Mouse (Mus musculus) hindbrain, postnatal 0 days (tissue): ENCODE data around the gene Cdc14a. TPM values are rescaled to one million over a fixed set of nuclear protein-coding genes. Genes with fewer than 3 reads are reported as not detected.

Experiments used
- ATAC-seq: fragments of 200-750 bp; cut with Nextera tagmentation; 2 replicates; pipeline ENCODE4 v1.8.0; 2017; ENCODE audit warnings: mild to moderate bottlenecking, moderate TSS enrichment, moderate library complexity
- DNase-seq: peaks from one replicate; pipeline ENCODE4 v3.0.0-alpha.2; 2015; ENCODE audit warnings: low spot score
- H3K27ac ChIP-seq: fragments of 300-500 bp; sonication (generic); 2 replicates; pipeline ENCODE4 v1.5.1; 2014; ENCODE audit warnings: mild to moderate bottlenecking
- H3K27me3 ChIP-seq: fragments of 300-500 bp; sonication (generic); 2 replicates; pipeline ENCODE4 v1.6.1; 2014; ENCODE audit warnings: low read length, mixed read lengths; ENCODE audit not compliant: insufficient read depth
- H3K36me3 ChIP-seq: fragments of 300-500 bp; sonication (generic); 2 replicates; pipeline ENCODE4 v1.6.1; 2014; ENCODE audit warnings: low read length, mixed read lengths; ENCODE audit not compliant: insufficient read depth
- H3K4me1 ChIP-seq: fragments of 300-500 bp; sonication (generic); 2 replicates; pipeline ENCODE4 v1.6.1; 2014; ENCODE audit warnings: antibody characterized with exemption, low read length, mixed read lengths; ENCODE audit not compliant: insufficient read depth
- H3K4me2 ChIP-seq: fragments of 300-500 bp; sonication (generic); 2 replicates; pipeline ENCODE4 v1.6.1; 2014; ENCODE audit warnings: low read depth, mild to moderate bottlenecking, low read length, moderate library complexity, mixed read lengths
- H3K4me3 ChIP-seq: fragments of 300-500 bp; sonication (generic); 2 replicates; pipeline ENCODE4 v1.5.1; 2014; ENCODE audit warnings: low read length
- H3K9ac ChIP-seq: fragments of 300-500 bp; sonication (generic); replicated peaks from 2 replicates; pipeline ENCODE4 v1.6.1; 2014; ENCODE audit warnings: mild to moderate bottlenecking, low read length, moderate library complexity, mixed read lengths
- H3K9me3 ChIP-seq: fragments of 300-500 bp; sonication (generic); 2 replicates; pipeline ENCODE4 v1.6.1; 2016; ENCODE audit warnings: low read length, mixed read lengths
- CTCF ChIP-seq: IDR thresholded peaks from 2 replicates; pipeline ENCODE4 v1.5.1; 2016; ENCODE audit warnings: antibody characterized with exemption, control low read depth, low read depth
- WGBS: fragments of 180-500 bp; shearing (Covaris S2); extraction: QIAGEN DNeasy Blood & Tissue Kit; methylation state at CpG from one replicate; pipeline ENCODE4 v1.1.7; 2014; 5-methylcytosine and 5-hydroxymethylcytosine counted together
- polyA plus RNA-seq: library from polyadenylated mRNA; unstranded; fragments of >200 nt; fragmentation: Nextera tagmentation; extraction: Ambion mirVana; gene quantifications from 2 replicates; pipeline ENCODE4 v1.2.1, GENCODE M21; 2015
- total RNA-seq: library from RNA; depleted of rRNA; stranded (reverse); fragments of >200 nt; gene quantifications from 2 replicates; pipeline ENCODE4 v1.2.3, GENCODE M21; 2014; rRNA removed

Gene Cdc14a
- total and polyA plus RNA-seq, 2 experiments from 2014 or later, result 4.3 to 7.2 TPM

- H3K4me2 ChIP-seq, result no peak overlapping the region
- TF ChIP-seq CTCF, result no peak
- no peak for DNase-seq
- WGBS, result 69% methylated on average over 4 of the region's 4 CpGs
- ATAC-seq, result no peak
- no peaks in the 10 kb centered on the region for H3K4me1 ChIP-seq
- H3K27ac ChIP-seq, result no peak overlapping the region
- H3K27me3 ChIP-seq, result no peaks in the 10 kb centered on the region
- no peaks in the 10 kb centered on the region for H3K9me3 ChIP-seq
- H3K36me3 ChIP-seq, result no peaks in the 10 kb centered on the region
- no peak overlapping the region for H3K9ac ChIP-seq
- no peak overlapping the region for H3K4me3 ChIP-seq
Observed at GRCm38 (mm10) chr3:116229336-116229735, 194.5 kb downstream of the Cdc14a start.

DNA sequence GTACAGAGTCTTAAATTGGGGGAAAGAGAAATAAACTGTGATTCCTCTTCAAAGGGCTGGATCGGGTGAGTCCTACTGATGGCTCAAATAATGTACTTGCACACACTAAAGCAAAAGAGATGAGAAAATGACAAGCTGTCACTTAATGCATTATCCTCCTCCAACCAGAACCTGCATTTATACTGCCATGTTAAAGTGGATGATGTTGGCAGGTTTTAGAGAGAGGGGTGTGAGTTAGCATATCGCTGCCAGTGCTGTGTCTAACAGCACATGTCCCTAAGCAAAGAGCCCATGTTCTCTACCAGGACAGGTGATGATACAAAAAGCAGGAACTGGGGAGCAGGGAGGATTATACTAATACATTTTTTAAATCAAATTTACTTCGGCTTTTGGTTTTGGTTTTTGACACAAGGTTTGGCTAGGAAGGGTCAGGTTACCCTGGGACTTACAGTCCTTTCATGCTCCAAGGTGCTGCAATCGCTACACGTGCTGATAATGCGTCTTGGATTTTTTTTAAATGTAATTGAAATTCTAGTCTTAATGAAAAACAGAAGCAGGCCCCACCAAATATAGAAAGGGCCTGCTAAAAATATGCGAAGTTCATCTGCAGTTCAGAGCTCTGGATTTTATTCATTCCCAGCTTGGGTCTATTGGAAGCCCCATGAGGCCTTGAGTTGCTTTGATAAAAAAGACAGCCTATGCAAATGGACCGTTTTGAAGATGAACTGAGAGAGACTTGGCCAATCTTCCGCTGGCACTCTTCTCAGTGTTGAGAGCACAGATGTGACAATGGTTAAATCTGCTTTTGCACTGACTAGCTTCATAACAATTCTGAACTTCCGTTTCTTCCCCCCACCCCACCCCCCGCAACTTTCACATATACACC is 195.2 kb downstream of the Cdc14a start:
- Histone ChIP-seq H3K36me3 (no peaks in the 10 kb centered on the region), H3K4me3 (no peak overlapping the region), H3K9ac (no peak overlapping the region), H3K9me3 (no peaks in the 10 kb centered on the region), H3K4me1 (no peaks in the 10 kb centered on the region), H3K27ac (no peak overlapping the region), H3K4me2 (no peak overlapping the region), H3K27me3 (no peaks in the 10 kb centered on the region)
- TF ChIP-seq CTCF, result no peak
- peak; percentile 23 for DNase-seq
- ATAC-seq, result no peak
- WGBS, result 46% methylated on average over 11 of the region's 11 CpGs

DNA sequence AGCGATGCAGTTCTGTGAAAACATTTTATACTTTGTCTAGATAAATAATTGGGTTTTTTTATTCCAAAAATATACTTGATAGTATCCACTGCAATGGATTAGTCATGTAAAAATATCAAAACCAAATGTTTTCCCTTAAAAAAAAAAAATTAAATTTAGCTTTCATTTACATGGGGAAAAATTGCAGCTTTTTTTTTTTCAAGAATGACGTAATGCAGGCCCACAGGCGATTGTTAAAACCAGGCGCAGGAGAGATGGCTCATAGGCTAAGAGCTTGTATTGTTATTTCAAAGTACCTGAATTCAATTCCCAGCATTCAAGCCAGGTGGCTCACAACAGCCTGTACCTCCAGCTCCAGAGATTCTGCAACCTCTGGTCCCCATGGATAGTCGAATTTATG is 196.4 kb downstream of the Cdc14a start:
- H3K4me3 ChIP-seq, result no peak overlapping the region
- WGBS, result 83% methylated on average over 5 of the region's 5 CpGs
- no peak overlapping the region for H3K9ac ChIP-seq
- no peaks in the 10 kb centered on the region for H3K36me3 ChIP-seq
- H3K4me1 ChIP-seq, result peaks cover 3% of the 10 kb centered on the region; the same call in 1 of the 2 replicates
- no peak overlapping the region for H3K27ac ChIP-seq
- ATAC-seq, result no peak
- H3K9me3 ChIP-seq, result no peaks in the 10 kb centered on the region
- H3K27me3 ChIP-seq, result no peaks in the 10 kb centered on the region
- TF ChIP-seq CTCF, result no peak
- DNase-seq, result no peak
- H3K4me2 ChIP-seq, result no peak overlapping the region

DNA sequence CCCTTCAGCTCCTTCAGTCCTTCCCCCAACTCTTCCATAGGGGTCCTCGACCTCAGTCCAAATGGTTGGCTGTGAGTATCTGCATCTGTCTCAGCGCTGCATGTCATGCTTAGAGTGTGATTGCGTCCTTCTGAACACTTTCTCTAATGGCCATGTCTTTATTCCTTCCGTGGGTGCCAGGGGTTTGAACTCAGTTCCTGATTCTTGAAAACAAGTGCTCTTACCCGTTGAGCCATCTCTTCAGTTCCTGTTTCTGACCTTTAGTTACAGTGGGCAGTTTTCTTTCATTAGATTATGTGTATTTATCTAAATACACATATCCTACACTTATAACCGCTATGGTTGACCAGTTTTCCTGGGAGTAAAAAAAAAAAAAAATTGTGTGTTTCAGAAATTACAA is 196.9 kb downstream of the Cdc14a start:
- no peak overlapping the region for H3K4me3 ChIP-seq
- H3K36me3 ChIP-seq, result no peaks in the 10 kb centered on the region
- ATAC-seq, result no peak
- DNase-seq, result no peak
- H3K27ac ChIP-seq, result no peak overlapping the region
- H3K9me3 ChIP-seq, result no peaks in the 10 kb centered on the region
- TF ChIP-seq CTCF, result no peak
- H3K27me3 ChIP-seq, result no peaks in the 10 kb centered on the region
- H3K4me1 ChIP-seq, result peaks cover 4% of the 10 kb centered on the region; the same call in 1 of the 2 replicates
- H3K4me2 ChIP-seq, result no peak overlapping the region
- H3K9ac ChIP-seq, result no peak overlapping the region
- WGBS, result 86% methylated on average over 6 of the region's 6 CpGs

Other genes starting within 250 kb of the Cdc14a start
- 11.4 and 22.9 TPM in 2 replicates for gene Gpr88, start 170.5 kb downstream of the Cdc14a start, total RNA-seq
- 4.6 and 5.9 TPM in 2 replicates for gene Gpr88, start 170.5 kb downstream of the Cdc14a start, polyA plus RNA-seq
- 70.9 and 77.8 TPM in 2 replicates for gene Rtca, start 84.2 kb upstream of the Cdc14a start, total RNA-seq
- 132 and 138 TPM in 2 replicates for gene Rtca, start 84.2 kb upstream of the Cdc14a start, polyA plus RNA-seq
- gene Dbt, start 89.0 kb upstream of the Cdc14a start, total RNA-seq, result 9.7 and 36.1 TPM in 2 replicates
- gene Dbt, start 89.0 kb upstream of the Cdc14a start, polyA plus RNA-seq, result 13.8 and 14.8 TPM in 2 replicates
- gene Lrrc39, start 138.9 kb upstream of the Cdc14a start, total RNA-seq, result 0.05 TPM in 1 of 2 replicates, not detected in the other
- 0.30 and 0.33 TPM in 2 replicates for gene Lrrc39, start 138.9 kb upstream of the Cdc14a start, polyA plus RNA-seq
- 7.0 and 7.7 TPM in 2 replicates for gene Sass6, start 170.9 kb upstream of the Cdc14a start, total RNA-seq
- gene Sass6, start 170.9 kb upstream of the Cdc14a start, polyA plus RNA-seq, result 9.6 and 10.0 TPM in 2 replicates
- gene Trmt13, start 190.6 kb upstream of the Cdc14a start, total RNA-seq, result 5.1 and 7.2 TPM in 2 replicates
- gene Trmt13, start 190.6 kb upstream of the Cdc14a start, polyA plus RNA-seq, result 19.6 and 19.9 TPM in 2 replicates
- 40.4 and 49.3 TPM in 2 replicates for gene Mfsd14a, start 238.6 kb upstream of the Cdc14a start, total RNA-seq
- 53.4 and 55.6 TPM in 2 replicates for gene Mfsd14a, start 238.6 kb upstream of the Cdc14a start, polyA plus RNA-seq